Mouse (Mus musculus) heart, adult 9 months (tissue): ENCODE results near the gene Gm28047.
"Not testable (repeated sequence)": the region's sequence is repeated elsewhere in the genome, so short reads cannot be mapped to it uniquely, and the experiment has no call there.

Experiments
- DNase-seq, 2 experiments: peaks; one replicate each; pipeline ENCODE4 v3.0.0; 2022; ENCODE audit warnings: low spot score in 2 of 2

The Gm28047 gene

DNA sequence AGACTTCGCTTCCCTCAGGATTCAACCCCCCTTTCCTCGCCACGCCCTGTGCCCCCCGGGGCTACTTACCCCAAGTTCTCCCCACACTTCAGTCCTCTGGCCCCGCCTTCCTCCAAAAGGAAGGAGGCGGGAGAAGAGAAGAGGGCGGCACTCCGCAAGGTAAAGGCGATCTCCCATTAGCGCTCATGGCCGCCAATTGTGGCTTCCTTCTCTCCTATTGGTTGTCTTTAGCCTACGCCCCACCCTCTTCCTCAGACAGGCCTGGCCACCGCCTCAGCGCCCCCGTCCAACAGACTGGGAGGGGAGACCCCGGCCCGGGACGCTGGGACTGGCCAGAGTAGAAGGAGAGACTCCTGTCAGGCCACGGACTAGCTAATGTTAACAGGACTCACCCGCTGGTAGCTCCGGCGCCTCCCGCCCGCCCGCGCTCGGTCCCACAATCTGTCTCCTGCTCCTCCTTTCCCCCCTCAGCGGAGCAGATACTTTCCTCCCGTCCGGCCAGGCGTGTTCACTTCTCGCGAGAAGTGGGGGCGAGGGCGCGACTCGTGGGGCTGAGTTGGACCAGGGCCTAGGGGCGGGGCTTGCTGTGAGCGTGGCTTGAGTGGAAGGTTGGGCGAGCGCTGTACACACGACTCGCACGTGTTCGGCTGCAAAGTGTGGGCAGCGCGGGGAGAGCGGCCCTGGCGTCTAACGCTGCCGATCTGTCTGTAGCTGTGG, at the start of gene Gm28047, which contains the start of gene Atf7:
Gene Gm28047, minus strand, starts transcription at position 98 of the 717 bp plus-strand sequence.
Gene Atf7, minus strand, starts transcription at position 495 of the 717 bp plus-strand sequence.
- DNase-seq: peak; percentile 99 to 100

DNA sequence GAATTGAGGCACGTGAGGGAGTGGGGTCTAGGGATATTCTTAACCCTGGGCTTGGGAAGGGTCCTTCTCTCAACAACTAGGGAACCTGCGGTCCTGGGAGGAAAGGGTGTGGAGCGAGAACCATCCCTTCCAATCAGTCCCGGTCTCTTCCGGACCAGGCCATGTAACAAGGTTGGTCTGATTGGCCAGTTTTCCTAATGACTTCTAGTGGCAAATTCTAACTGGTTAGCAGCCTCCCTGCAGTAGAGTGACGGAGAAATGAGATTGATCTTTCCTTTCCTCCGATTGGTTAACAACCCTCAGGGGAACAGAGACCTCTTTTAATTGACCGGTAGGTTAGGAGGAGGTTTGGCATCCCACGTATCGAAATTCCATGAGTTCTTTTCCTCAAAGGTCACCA, 48.7 kb upstream of the Gm28047 start:
- DNase-seq: peak; percentile 83 to 92

DNA sequence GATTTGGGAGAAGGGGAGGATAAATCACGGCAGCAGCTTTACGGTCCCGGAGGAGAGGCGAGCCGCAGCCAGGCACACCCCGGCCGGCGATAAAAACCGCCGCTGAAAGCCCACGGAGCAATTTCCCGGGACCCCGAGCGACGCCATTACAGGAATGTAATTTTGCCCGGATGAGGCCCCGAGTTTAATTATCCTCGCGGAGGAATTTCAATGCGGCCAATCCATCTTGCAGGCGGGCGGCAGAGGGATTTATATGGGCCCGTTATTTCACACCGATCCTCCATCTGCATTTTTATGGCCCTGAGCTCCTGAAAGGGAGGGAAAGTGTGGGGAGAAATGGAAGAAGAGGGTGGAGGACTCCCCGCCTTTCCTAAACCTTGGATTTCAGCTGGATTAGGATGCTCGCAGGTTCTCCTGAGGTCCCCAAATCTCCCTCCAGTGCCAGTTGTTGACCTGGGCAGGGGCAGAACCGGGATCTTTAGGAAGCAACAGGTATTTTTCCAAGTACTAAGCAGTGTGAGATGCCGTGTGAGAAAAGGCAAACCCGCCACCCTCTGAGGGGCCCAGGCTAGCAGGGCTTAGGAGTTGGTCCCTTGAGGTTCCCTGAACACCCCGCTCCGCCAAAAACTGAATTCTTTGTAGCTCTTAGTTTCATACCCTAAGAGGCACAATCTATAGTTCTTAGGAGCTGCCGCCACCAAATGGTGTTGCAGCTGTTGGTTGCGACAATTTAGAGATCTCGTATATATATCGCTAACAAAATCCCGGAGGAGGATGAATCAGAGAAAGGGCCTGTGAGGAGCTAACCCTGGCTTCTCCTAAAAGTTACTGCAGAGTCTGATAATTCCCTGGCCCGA, 47.6 kb upstream of the Gm28047 start, which contains the start of gene Atp5g2:
Gene Atp5g2, minus strand, starts transcription at position 138 of the 857 bp plus-strand sequence.
- DNase-seq: peak; percentile 44 to 51

DNA sequence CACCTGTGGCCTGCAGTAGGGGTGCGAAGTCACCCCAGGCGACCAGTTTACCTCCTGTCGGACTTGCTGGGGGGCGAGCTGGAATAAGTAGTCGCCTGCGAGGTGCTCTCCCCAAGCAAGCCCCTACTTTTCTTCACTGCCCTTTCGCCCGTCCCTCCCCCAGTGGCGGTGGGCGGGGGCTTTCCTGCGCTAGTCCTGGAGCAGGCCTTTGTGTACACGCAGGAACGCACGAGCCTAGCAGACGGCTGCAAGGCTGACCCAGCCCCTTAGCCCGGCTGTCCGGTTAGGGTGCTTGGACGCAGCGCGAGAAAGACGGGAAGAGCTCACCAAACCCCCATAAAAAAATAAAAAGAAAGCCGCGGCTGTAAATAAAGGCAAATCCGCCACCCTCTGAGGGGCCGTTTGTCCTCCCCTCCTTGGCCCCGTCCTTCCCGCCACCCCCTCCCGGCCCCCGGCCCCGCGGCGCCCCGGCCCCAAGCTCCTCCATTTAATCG, 46.9 kb upstream of the Gm28047 start:
- peak; percentile 87 to 89 for DNase-seq

DNA sequence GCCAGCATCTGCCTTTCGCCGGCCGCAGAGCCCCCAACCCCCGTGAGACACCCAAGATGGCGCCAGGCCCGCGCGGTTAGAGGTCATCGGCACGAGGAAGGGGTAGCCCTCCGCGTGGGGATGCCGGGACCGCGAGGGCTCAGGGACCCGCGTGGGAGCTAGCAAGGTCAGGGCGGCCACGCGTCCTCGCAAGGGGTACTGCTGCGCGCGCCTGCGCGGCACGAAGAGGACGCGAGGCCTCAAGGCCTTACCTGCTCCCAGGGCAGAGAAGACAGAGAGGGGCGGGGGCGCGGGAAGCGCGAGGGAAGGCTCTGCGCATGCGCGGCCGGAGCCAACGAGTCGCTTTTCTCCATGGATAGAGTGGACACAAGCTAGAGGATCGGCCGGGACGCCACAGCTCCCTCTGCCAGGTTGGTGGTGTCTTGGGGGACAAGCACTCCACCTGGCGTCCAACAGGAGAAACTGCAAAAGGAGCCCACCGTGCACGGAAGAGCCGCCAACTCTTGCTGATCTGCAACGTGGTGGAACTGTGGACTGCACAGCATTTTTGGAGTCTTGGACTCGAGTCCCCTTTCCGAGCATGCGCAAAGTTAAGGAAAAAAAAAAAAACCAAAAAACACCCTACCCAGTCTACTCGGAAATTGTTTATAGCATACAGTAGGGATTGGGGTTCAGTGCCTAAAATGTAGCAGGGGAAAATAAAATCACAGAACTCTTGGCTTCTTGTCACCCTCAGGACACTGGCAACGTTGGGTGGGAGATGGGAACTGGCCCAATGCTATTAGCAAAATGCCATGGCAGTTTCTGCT, 46.1 kb upstream of the Gm28047 start:
- DNase-seq: peak; percentile 96 to 98

DNA sequence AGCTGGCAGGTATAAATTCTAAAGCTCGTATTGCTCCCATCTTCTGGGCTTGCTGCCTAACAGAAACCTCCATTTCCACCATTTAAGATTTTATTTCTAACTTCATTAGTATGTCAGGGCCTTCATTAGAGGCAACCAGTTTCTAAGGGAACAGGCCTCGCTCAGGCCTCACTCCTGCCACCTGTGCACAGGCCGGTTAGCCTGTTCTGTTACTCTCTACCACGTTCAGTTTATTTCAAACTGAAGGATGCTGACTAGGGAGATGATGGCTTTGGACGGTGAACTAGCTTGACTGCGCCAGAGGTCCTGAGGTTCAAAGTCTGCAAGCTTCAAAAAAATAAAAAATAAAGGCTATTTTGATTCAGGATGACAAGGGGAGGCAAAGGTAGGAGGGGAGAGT, 45.4 kb upstream of the Gm28047 start:
- DNase-seq: no peak

DNA sequence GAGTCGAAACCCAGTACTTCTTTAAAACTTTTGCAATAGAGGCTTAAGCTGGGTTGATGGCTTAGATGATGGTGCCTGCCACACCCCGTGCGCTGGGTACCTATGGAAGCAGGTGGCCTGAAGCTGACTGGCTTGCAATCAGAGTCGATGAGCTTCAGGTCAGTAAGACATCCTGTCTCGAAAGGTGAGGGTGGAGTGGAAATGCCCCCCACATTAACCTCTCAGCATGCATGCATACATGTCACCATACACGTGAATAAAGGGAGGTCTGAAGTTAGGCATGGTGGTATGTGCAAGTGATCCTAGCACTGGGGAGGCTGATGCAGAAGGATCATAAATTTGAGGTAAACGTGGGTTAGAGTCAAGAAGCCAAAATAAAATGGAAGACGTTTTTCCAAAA, 44.7 kb upstream of the Gm28047 start:
- DNase-seq: no peak

DNA sequence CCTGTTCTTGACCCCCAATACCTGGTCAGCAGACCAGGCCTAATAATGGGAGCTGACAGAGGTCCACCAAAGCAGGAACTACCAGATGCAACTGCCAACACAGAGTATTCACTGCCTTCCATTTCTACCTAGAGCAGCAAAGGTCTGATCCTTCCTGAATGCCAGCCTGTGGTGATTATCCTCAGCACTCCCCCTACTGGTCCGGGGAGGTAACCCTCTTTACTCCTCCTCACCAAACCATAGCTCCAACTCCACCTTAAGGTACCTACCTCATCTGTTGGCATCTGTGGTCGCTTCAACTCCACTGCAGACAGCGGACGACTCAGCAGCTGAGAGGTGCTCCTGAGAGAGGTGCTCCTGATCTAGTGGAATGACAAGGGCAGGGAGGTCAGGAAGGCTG, 40.6 kb upstream of the Gm28047 start:
- peak in 1 of 2 experiments; percentile 45 for DNase-seq

DNA sequence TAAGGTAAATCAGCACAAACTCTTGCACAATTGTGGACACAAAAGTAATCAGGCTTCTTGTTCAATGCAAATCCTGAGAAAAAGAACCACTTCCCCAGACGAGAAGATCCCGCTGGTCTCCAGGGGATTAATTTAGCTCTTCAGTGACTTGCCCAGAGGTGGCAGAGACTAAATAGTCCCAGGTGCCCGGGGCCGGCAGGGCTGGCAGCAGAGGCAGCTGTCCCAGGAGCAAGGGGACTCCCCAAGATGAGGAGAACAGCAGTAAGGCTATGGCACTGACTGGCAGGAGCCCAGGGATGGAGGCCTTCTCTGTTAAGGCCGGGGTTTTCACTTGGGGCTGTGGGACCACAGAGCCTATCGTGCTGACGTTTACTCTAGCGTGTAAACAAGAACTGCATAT, 39.0 kb upstream of the Gm28047 start:
- DNase-seq: no peak

DNA sequence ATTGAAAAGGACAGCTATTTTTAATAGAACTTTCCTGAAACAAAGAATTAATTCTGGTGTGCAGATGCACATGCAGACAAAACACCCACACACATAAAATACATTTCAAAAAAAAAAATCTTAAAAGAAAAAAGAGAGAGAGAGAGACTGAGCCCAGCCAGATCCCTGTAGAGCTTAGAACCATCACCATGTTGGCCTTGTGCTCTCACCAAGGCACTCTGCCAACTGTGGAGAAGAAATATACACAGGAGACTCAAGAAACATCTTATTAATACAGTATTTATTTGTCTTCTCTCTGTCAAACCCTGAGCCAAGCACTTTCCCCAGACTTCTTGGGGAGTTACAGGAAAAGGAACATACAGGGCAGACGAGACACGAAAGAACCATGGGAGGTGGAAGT, 37.7 kb upstream of the Gm28047 start:
- DNase-seq: not testable (repeated sequence)

DNA sequence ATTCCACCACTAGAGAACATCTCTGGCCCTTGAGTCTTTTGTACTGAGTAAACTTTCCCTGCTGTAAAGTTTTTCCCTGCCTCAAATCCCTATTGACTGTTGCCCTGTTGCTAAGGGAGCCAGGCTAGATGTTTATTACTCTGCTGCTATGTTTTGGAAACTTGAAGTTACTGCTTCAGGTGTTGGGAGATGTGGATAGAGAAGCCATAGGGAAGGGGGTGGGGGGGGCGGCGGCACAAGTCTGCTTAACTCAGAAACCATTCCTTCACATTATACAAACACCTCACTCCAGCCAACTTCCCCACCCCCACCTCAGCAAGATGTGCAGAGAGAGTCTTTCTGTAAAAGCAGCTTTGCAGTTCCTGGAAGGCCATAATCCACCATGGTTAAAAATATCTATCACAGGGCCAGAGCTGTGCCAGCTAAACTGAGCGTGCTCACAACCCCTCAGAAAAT, 33.1 kb upstream of the Gm28047 start:
- peak in 1 of 2 experiments; percentile 30 for DNase-seq

DNA sequence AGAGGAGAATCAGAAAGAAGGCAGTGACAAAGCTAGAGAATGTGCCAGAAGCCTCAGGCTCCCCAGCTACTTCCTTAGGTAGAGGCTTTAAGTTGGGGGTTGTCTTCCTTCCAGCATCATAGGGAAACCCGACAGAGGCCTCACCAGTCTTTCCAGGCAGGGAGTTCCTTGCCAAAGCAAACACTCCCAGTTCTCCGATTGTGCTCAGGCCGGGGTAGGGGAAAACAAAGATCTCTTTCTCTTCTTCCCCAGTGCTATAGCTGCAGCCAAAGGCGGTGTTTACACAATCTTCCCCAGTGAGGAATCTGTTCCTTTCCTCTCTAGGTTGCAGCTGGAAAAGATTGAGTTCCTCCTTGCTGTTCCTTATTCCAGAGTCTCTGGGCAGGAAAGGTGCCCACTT, 31.8 kb upstream of the Gm28047 start:
- peak; percentile 67 to 73 for DNase-seq

DNA sequence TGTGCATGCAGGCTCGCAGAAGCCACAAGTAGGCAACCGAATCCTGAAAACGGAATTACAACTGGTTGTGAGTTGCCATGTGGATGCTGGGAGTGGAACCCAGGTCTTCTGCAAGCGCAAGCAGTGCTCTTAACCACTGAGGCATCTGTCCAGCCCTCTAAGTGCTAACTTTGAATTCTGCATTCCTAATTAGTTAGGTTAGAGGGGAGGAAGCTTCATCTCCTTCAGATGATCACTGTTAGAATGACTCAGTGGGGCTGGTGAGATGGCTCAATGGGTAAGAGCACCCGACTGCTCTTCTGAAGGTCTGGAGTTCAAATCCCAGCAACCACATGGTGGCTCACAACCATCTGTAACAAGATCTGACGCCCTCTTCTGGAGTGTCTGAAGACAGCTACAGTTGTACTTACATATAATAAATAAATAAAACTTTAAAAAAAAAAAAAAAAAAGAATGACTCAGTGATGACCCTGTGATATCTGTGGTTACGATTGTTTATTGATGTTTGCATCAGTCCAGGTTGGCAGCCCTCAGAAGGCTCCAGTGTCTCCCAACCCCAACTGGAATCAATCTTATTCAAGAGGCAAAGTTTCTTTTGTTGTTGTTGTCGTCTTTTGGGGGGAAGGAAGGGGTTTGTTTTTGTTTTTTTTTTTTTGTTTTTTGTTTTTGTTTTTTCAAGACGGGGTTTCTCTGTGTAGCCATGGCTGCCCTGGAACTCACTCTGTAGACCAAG, 27.2 kb upstream of the Gm28047 start:
- not testable (repeated sequence) for DNase-seq

DNA sequence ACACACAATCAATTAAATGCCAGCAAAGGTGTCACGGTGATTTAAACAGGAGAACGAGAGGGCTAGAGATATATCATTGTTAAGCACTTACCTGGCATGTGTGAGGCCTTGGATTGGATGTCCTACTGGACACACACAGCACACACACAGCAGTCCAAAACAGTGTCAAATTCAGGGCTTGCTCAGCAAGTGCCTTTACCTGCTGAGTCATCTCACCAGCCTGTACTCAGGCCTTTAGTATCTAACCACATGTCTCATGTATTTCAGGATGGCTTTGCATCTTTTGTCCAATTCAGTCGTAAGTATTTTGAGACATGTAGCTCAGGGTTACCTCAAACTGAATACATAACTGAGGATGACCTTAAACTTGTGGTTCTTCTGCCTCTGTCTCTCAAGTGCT, 26.2 kb upstream of the Gm28047 start:
- DNase-seq: no peak

DNA sequence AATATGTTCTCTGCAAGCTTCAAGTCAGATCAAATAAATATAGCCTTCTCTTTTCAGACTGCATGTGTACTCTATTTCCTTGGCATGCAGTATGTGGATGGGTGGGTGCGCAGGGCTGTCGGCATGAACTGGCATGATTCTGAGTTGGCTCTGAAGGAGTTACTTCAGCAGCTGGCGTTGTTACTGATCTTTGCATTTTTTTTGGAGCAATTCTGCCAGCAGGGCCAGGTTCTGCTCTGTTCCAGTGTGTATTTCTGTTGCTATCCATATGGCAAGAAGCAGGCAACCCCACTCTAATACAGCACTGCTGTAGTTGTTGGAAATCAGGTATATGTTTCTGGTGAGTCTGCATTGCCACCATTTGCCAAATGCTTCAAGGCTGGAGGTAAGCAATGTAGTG, 10.9 kb upstream of the Gm28047 start:
- DNase-seq: no peak

DNA sequence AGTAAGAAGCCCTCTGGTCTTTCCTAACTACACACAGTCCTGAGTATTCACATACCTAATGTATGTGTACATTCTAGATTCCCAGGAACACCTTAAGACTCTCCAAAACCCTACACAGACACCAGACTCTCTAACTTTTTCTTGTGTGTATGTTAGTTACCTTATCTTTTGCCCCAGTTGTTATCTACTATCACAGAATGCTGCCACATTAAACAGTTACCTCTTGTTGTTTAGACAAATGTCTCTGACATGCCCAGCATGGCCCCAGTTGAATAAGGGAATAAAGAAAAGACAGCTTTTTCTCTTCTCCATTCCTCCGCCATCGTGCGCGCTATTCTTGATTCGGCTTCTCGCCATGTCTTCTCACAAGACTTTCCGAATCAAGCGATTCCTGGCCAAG, 9.8 kb upstream of the Gm28047 start:
- DNase-seq: no peak

DNA sequence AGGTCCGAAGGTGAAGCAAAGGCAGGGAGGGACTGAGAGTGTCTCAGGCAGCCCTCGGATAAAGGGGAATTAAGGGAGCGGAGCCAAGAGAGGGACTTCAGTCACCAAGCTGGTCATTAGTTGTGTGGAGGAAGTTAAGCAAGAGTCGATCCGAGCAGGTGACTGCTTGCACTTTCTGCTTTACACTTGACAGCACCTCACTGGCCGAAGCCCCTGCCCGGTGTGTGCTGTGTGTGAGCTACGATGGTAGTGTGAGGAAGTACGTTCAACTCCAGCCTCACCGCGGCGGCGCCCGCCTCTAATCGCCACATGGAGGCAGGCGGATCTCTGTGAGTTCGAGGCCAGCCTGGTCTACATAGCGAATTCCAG, 804 bp upstream of the Gm28047 start:
- DNase-seq: no peak

DNA sequence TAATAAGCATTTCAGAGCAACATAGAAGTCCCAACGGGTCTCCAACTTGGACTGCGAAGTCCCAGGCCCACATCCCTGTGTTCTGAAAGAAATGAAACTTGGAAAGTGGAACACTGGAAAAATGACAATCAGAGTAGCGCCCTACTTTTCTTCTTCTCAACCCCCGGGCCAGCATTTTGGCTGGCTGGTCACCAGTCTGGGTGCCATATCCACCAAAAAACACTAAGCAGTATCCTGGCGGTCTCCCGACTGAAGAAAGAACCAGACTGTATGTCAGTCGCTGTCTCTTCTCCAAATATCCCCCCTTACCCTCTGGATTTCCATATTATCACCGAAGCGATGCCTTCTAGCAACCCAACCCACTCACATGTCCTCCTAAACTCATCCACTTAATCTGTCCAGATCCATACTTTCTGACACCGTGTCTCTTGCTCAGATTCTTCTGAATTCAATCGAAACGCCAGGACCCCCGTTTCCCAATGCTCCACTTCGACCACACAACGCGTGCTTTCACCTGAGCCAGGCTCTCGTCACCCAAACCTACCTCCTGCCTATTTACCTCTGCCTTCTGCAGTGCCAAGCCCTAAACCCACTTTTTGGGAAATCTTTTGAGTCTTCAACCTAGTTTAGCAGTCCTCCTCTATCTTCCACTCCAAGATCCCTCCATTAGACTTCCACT, 437 bp downstream of the Gm28047 start:
- peak; percentile 18 to 23 for DNase-seq

DNA sequence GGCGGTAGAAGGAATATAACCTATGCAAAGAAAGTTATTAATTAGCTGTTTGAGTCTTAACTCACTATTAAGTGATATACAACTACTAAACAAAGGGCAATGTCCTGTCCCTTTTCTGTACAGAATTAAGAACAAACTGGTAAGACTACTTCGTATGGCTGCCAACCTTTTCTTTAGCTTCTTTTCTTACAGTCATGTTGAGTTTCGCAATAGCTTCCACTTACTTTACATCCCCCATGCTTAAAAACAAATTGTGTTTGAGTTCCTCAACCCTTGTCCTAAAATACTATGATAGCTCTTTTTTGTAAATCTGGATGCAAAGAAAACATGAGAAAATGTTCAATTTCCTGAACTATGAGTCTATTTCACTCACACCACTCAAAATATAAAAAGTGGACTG, 1.7 kb downstream of the Gm28047 start:
- no peak for DNase-seq

DNA sequence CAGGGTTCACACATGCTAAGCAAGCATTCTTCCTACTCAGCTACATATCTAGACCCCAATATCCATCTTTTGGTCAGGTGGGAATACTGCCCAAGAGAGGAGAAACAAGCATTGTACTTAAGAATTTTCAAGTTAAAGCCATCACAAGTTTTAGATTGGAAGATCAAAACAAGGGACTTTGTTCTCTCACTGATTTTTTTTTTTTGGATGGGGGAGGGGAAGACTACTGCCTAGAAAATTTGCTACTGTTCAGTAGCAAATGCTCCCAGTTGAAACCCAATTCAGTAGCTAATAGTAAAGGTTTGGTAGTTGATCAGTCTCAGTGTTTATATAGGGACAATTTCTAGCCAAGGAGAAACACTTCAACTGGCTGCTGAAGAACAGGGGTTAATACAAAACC, 2.3 kb downstream of the Gm28047 start:
- no peak for DNase-seq

DNA sequence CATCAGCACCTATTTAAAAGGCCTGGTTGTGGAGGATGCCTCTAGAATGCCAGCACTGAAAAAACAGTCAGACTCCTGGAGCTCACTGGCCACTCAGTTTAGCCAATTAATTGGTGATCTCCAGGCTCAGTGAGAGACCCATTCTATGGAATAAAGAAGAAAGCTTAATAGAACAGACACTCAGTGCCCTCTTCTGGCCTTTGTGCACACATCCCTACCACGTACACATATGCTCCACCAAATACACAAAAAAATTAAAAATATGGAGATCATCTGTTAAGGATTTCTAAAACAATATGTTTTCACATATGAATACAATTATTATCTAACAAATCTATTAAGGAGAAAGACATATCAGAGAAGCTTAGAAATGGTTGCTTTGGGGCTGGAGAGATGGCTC, 4.1 kb downstream of the Gm28047 start:
- no peak for DNase-seq
